Mouse (Mus musculus) cerebellum, adult 11 months (tissue): ENCODE measurements around the gene B4galt7.
"Not testable (repeated sequence)": the region's sequence is repeated elsewhere in the genome, so short reads cannot be mapped to it uniquely, and the experiment has no call there.

ENCODE experiments used
- DNase-seq: peaks from one replicate; pipeline ENCODE4 v3.0.0; 2022

The B4galt7 gene

GRCm38 (mm10) chr13:55599566-55600540, at the start of gene B4galt7:
TSS of gene B4galt7 (plus strand) at chr13:55599896.
- DNase-seq: peak; percentile 82

- DNase-seq: no peak
Observed at GRCm38 (mm10) chr13:55555921-55556320, 43.8 kb upstream of the B4galt7 start.

- DNase-seq: no peak
Observed at GRCm38 (mm10) chr13:55557499-55557898, 42.2 kb upstream of the B4galt7 start.

DNA sequence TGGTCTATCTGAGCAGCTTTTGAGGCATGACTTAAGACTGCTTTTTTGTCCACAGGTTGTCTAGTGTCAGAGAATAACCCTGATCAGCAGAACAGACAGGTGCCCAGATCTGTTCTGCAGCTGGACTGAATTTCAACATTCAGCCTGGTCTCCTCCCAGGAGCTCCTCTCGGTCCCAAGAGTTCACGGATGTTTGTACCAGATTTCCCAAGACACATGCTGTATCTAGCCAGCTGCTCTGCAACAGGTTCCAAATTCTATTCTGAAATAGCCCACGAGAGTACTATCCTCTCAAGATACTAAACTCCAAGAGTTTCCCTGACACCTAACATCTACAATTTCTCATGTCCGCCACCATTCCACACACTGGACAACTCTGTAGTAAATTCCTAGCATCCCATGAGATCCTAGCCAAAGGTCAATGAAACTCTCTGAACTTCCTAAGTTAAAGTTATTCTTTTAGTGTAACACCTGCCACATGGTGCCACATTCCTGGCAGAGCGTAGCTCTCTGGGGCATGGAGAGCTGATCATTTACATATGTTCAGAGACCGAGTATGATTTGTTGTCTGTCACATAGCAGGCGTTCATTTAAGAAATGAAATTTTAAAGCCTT, 36.3 kb upstream of the B4galt7 start:
- no peak for DNase-seq

GRCm38 (mm10) chr13:55567001-55567400, 32.7 kb upstream of the B4galt7 start:
- DNase-seq: no peak

DNA sequence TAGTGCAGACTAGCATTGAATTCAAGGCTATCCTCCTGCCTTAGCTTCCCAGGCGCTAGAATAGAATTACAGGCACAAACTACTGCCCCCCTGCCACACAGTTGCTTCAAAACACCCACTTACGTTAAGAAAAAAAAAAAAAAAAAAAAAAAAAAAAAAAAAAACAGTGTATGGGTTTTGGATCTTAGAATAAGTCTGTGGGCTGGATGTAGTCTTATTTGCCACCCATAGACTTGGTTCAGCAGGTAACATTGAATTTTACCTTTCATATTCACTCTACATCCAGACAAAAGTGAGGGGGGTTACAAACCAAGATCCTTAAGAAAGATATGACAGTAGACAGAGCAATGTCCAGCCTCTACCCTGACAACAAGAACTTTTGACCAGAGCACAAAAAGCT, 31.7 kb upstream of the B4galt7 start:
- no peak for DNase-seq

- DNase-seq: not testable (repeated sequence)
Observed at GRCm38 (mm10) chr13:55568524-55568923, 31.2 kb upstream of the B4galt7 start.

DNA sequence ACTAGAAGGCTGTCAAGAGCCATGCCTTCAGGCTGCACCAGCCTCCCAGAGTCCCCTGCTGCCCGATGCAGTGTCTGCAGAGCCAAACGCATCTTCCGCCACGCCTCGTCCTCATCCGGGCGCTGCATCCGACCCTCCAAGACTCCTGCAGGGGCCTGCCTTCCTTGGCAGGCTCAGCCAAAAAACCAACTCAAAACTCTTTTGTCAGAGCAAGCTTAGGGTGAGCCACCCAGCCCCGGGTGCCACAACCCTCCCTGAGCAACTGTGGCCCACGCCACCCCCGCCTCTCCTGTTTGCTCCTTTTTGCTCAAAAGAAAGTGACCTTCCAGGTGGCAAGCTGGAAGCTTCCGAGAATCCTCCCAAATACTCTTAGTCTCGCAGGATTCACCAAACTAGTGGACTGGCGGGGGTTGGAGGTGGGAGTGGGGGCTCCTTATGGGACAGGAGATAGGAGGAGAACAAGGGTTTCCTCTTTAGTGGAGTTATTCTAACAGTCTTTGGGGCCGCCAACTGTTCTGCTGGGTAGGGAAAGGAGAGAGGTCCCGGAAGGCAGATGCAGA, 29.9 kb upstream of the B4galt7 start:
- peak; percentile 23 for DNase-seq

GRCm38 (mm10) chr13:55570286-55570973, 29.3 kb upstream of the B4galt7 start:
- peak; percentile 38 for DNase-seq

- DNase-seq: peak; percentile 93
Observed at GRCm38 (mm10) chr13:55571027-55571751, 28.5 kb upstream of the B4galt7 start, which contains the start of gene Fam193b. TSS of gene Fam193b (minus strand) at chr13:55571120.

GRCm38 (mm10) chr13:55571977-55572376, 27.7 kb upstream of the B4galt7 start:
- DNase-seq: no peak

- no peak for DNase-seq
Observed at GRCm38 (mm10) chr13:55573432-55573831, 26.3 kb upstream of the B4galt7 start, which contains the start of gene Tmed9. TSS of gene Tmed9 (plus strand) at chr13:55573732.

DNA sequence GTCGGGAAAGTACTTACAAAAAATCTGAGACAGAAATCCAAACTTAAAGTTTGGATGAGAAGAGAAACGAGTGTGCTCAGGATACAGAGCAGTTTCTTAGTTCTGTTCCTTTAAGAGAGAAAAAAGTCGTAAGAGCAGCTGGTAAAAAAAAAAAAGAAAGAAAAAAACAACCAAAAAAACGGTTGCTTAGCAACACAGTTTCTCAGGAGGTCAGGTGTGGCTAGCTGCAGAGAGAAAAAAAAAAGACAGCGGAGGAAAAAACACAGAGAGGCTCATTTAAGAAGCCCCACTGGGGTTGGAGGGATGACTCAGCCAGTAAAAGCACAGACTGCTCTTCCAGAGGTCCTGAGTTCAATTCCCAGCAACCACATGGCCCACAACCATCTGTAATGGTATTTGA, 25.4 kb upstream of the B4galt7 start:
- no peak for DNase-seq

DNA sequence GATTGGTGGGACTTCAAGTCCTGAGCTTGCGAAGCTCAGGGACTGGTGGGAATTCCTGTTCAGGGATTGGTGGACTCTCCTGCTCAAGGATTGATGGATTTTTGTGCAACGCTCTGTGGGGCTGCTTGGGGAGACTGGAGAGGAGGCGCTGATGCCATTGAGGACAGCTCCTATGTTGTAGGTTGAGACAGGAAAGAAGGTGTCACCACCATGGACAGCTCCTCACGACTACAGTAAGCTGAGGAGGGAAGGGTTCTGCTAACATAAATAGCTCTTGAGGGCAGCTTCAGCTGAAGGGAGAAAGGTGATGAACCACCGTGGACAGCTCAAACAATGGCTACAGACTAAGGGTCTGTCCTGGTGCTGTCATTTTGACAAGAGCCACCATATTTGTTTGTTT, 23.8 kb upstream of the B4galt7 start:
- DNase-seq: no peak

DNA sequence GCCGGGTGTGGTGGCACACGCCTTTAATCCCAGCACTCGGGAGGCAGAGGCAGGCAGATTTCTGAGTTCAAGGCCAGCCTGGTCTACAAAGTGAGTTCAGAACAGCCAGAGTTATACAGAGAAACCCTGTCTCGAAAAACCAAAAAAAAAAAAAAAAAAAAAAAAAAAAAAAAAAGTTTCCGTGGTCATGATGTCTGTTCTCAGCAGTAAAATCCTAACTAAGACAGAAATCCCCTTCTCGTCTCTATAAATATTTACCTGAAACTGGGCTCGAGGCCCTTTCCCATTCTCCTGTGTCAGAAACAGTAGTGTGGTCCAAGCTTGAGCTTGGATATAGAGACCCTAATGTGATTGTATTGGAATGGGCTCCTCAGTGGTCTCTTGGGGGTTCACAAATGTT, 22.8 kb upstream of the B4galt7 start:
- not testable (repeated sequence) for DNase-seq

GRCm38 (mm10) chr13:55578086-55578485, 21.6 kb upstream of the B4galt7 start:
- DNase-seq: no peak

DNA sequence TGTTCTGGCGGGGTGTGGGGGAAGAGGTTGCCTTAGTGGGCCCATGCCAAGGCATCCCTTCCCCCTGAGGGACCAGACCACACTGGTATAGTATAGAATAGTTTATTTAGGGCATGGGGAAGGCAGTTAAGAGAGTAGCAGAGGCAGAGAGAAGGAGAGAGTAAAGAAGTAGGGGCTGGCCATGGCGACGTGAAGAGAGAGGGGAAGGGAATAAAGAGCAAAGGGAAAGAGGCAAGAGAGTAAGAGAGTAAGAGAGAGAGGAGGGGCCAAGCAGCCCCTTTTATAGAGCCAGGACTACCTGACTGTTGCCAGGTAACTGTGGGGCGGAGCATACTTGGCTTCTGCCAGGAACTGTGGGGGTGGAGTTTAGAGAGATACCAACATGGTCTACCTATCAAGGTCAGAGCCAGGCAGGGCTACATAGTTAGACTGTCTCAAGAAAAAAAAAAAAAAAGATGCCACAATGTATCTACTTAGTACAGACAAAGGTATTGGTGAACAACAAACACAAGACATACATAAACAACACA, 7.7 kb upstream of the B4galt7 start:
- no peak for DNase-seq

GRCm38 (mm10) chr13:55592512-55593253, 7.0 kb upstream of the B4galt7 start:
- peak; percentile 96 for DNase-seq

DNA sequence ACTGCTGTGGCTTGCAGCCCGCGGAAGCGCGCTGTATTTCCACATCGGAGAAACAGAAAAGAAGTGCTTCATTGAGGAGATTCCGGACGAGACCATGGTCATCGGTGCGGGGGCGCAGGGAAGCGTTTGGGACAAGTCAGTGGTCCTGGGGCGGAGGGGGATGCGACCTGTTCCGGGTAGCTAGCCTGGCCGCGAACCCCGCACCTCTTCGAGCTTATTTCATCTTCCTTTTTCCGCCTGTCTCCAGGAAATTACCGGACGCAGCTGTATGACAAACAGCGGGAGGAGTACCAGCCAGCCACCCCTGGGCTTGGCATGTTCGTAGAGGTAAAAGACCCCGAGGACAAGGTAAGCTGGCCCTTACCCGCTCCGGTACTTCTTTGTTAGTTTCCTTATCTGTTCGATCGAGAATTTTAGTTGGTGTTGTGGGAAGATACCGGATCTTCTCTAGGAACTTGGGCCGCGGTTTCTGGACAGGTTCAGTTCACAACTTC, 6.4 kb upstream of the B4galt7 start:
- DNase-seq: no peak

DNA sequence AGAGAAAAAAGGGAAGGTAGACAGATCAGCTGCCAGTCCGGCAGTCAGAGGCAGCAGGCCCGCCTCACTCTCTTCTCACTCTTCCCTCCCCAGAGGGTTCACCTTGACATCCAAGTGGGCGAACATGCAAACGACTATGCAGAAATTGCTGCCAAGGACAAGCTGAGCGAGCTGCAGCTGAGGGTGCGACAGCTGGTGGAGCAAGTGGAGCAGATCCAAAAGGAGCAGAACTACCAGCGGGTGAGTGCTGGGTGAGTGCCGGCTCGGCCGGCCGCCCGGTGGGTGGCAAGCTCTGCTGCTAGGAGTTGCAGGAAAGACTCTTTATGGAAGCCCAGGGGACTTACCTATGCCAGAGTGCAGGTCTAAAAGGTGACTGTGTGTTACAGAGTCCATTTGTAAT, 4.3 kb upstream of the B4galt7 start:
- peak; percentile 56 for DNase-seq

- DNase-seq: no peak
Observed at GRCm38 (mm10) chr13:55596802-55597201, 2.9 kb upstream of the B4galt7 start.
